Mouse (Mus musculus): Measurements from ENCODE around the gene Ccdc88b. TPM values are rescaled to one million over a fixed set of nuclear protein-coding genes. Genes with fewer than 3 reads are reported as not detected.

Ccdc88b gene
- polyA plus RNA-seq, 1 experiment, result 0.27 TPM

GRCm38 (mm10) chr19:6856281-6857002, 1.6 kb downstream of the Ccdc88b start:
- Histone ChIP-seq H3K36me3 (ENCODE audit: control insufficient read depth, insufficient read depth) (no peaks in the 10 kb centered on the region), H3K4me3 (ENCODE audit: insufficient read depth, poor library complexity, severe bottlenecking) (no peak overlapping the region), H3K79me2 (ENCODE audit: control insufficient read depth, insufficient read depth) (no peaks in the 10 kb centered on the region), H3K79me3 (ENCODE audit: low read depth) (no peaks in the 10 kb centered on the region), H3K27me3 (ENCODE audit: control insufficient read depth, insufficient read depth, insufficient read length) (no peaks in the 10 kb centered on the region), H3ac (ENCODE audit: control insufficient read depth, insufficient read length, low read depth) (no peak overlapping the region)
- TF ChIP-seq MYOD1 (IDR thresholded peaks at IDR 0.05; ENCODE audit: control insufficient read depth, insufficient read length, low read depth) (no peak), MYOG (IDR thresholded peaks at IDR 0.05; ENCODE audit: control insufficient read depth, extremely low read depth, insufficient read length) (no peak), CTCF (IDR thresholded peaks at IDR 0.05; ENCODE audit: control insufficient read depth, insufficient read depth, insufficient read length) (no peak), CEBPB (IDR thresholded peaks at IDR 0.05; ENCODE audit: low read depth) (no peak), FOSL1 (IDR thresholded peaks at IDR 0.05; ENCODE audit: insufficient read depth, low read length, poor library complexity, severe bottlenecking) (no peak), MAX (IDR thresholded peaks at IDR 0.05) (no peak), USF1 (IDR thresholded peaks at IDR 0.05; ENCODE audit: low read depth) (no peak)

GRCm38 (mm10) chr19:6855225-6856031, 2.6 kb downstream of the Ccdc88b start:
- TF ChIP-seq FOSL1 (IDR thresholded peaks at IDR 0.05; ENCODE audit: insufficient read depth, low read length, poor library complexity, severe bottlenecking) (no peak), MYOG (IDR thresholded peaks at IDR 0.05; ENCODE audit: control insufficient read depth, extremely low read depth, insufficient read length) (no peak), MAX (IDR thresholded peaks at IDR 0.05) (no peak), CEBPB (IDR thresholded peaks at IDR 0.05; ENCODE audit: low read depth) (no peak), MYOD1 (IDR thresholded peaks at IDR 0.05; ENCODE audit: control insufficient read depth, insufficient read length, low read depth) (no peak), USF1 (IDR thresholded peaks at IDR 0.05; ENCODE audit: low read depth) (no peak), CTCF (IDR thresholded peaks at IDR 0.05; ENCODE audit: control insufficient read depth, insufficient read depth, insufficient read length) (no peak)
- Histone ChIP-seq H3K79me3 (ENCODE audit: low read depth) (no peaks in the 10 kb centered on the region), H3K4me3 (ENCODE audit: insufficient read depth, poor library complexity, severe bottlenecking) (no peak overlapping the region), H3K79me2 (ENCODE audit: control insufficient read depth, insufficient read depth) (no peaks in the 10 kb centered on the region), H3K36me3 (ENCODE audit: control insufficient read depth, insufficient read depth) (no peaks in the 10 kb centered on the region), H3ac (ENCODE audit: control insufficient read depth, insufficient read length, low read depth) (no peak overlapping the region), H3K27me3 (ENCODE audit: control insufficient read depth, insufficient read depth, insufficient read length) (no peaks in the 10 kb centered on the region)

- no peaks in the 10 kb centered on the region for H3K79me2 ChIP-seq (ENCODE audit: control insufficient read depth, insufficient read depth)
- H3K36me3 ChIP-seq (ENCODE audit: control insufficient read depth, insufficient read depth), result no peaks in the 10 kb centered on the region
- TF ChIP-seq MYOD1 (IDR thresholded peaks at IDR 0.05; ENCODE audit: control insufficient read depth, insufficient read length, low read depth), result no peak
- TF ChIP-seq MYOG (IDR thresholded peaks at IDR 0.05; ENCODE audit: control insufficient read depth, extremely low read depth, insufficient read length), result no peak
- no peak for TF ChIP-seq MAX (IDR thresholded peaks at IDR 0.05)
- TF ChIP-seq USF1 (IDR thresholded peaks at IDR 0.05; ENCODE audit: low read depth), result no peak
- no peak for TF ChIP-seq CTCF (IDR thresholded peaks at IDR 0.05; ENCODE audit: control insufficient read depth, insufficient read depth, insufficient read length)
- no peak for TF ChIP-seq FOSL1 (IDR thresholded peaks at IDR 0.05; ENCODE audit: insufficient read depth, low read length, poor library complexity, severe bottlenecking)
- no peak for TF ChIP-seq CEBPB (IDR thresholded peaks at IDR 0.05; ENCODE audit: low read depth)
- no peaks in the 10 kb centered on the region for H3K79me3 ChIP-seq (ENCODE audit: low read depth)
- H3K4me3 ChIP-seq (ENCODE audit: insufficient read depth, poor library complexity, severe bottlenecking), result no peak overlapping the region
- H3ac ChIP-seq (ENCODE audit: control insufficient read depth, insufficient read length, low read depth), result no peak overlapping the region
- no peaks in the 10 kb centered on the region for H3K27me3 ChIP-seq (ENCODE audit: control insufficient read depth, insufficient read depth, insufficient read length)
Measured at GRCm38 (mm10) chr19:6854658-6855057, 3.4 kb downstream of the Ccdc88b start.

GRCm38 (mm10) chr19:6853903-6854302, 4.1 kb downstream of the Ccdc88b start:
- TF ChIP-seq MYOD1 (IDR thresholded peaks at IDR 0.05; ENCODE audit: control insufficient read depth, insufficient read length, low read depth) (no peak), USF1 (IDR thresholded peaks at IDR 0.05; ENCODE audit: low read depth) (no peak), MYOG (IDR thresholded peaks at IDR 0.05; ENCODE audit: control insufficient read depth, extremely low read depth, insufficient read length) (no peak), MAX (IDR thresholded peaks at IDR 0.05) (no peak), CEBPB (IDR thresholded peaks at IDR 0.05; ENCODE audit: low read depth) (no peak), CTCF (IDR thresholded peaks at IDR 0.05; ENCODE audit: control insufficient read depth, insufficient read depth, insufficient read length) (no peak), FOSL1 (IDR thresholded peaks at IDR 0.05; ENCODE audit: insufficient read depth, low read length, poor library complexity, severe bottlenecking) (no peak)
- H3ac ChIP-seq (ENCODE audit: control insufficient read depth, insufficient read length, low read depth), result no peak overlapping the region
- H3K27me3 ChIP-seq (ENCODE audit: control insufficient read depth, insufficient read depth, insufficient read length), result no peaks in the 10 kb centered on the region
- no peaks in the 10 kb centered on the region for H3K79me3 ChIP-seq (ENCODE audit: low read depth)
- H3K4me3 ChIP-seq (ENCODE audit: insufficient read depth, poor library complexity, severe bottlenecking), result no peak overlapping the region
- H3K36me3 ChIP-seq (ENCODE audit: control insufficient read depth, insufficient read depth), result no peaks in the 10 kb centered on the region
- H3K79me2 ChIP-seq (ENCODE audit: control insufficient read depth, insufficient read depth), result no peaks in the 10 kb centered on the region

- H3K79me2 ChIP-seq (ENCODE audit: control insufficient read depth, insufficient read depth), result no peaks in the 10 kb centered on the region
- H3K36me3 ChIP-seq (ENCODE audit: control insufficient read depth, insufficient read depth), result no peaks in the 10 kb centered on the region
- no peak overlapping the region for H3ac ChIP-seq (ENCODE audit: control insufficient read depth, insufficient read length, low read depth)
- H3K4me3 ChIP-seq (ENCODE audit: insufficient read depth, poor library complexity, severe bottlenecking), result no peak overlapping the region
- no peaks in the 10 kb centered on the region for H3K27me3 ChIP-seq (ENCODE audit: control insufficient read depth, insufficient read depth, insufficient read length)
- TF ChIP-seq MAX (IDR thresholded peaks at IDR 0.05) (no peak), CTCF (IDR thresholded peaks at IDR 0.05; ENCODE audit: control insufficient read depth, insufficient read depth, insufficient read length) (no peak), MYOD1 (IDR thresholded peaks at IDR 0.05; ENCODE audit: control insufficient read depth, insufficient read length, low read depth) (no peak), USF1 (IDR thresholded peaks at IDR 0.05; ENCODE audit: low read depth) (no peak), CEBPB (IDR thresholded peaks at IDR 0.05; ENCODE audit: low read depth) (no peak), FOSL1 (IDR thresholded peaks at IDR 0.05; ENCODE audit: insufficient read depth, low read length, poor library complexity, severe bottlenecking) (no peak), MYOG (IDR thresholded peaks at IDR 0.05; ENCODE audit: control insufficient read depth, extremely low read depth, insufficient read length) (no peak)
- no peaks in the 10 kb centered on the region for H3K79me3 ChIP-seq (ENCODE audit: low read depth)
Measured at GRCm38 (mm10) chr19:6852393-6853305, 5.4 kb downstream of the Ccdc88b start.
